Mouse (Mus musculus) cerebellum, postnatal 10 days (tissue): ENCODE results near the gene Glra3.
A peak's percentile ranks its signal among the peaks of the same experiment; 100 is the strongest.

Experiments used
- DNase-seq, 2 experiments: peaks; one replicate each; pipeline ENCODE4 v3.0.0; 2021; ENCODE audit warnings: mixed read lengths in 2 of 2

Glra3 gene

DNA sequence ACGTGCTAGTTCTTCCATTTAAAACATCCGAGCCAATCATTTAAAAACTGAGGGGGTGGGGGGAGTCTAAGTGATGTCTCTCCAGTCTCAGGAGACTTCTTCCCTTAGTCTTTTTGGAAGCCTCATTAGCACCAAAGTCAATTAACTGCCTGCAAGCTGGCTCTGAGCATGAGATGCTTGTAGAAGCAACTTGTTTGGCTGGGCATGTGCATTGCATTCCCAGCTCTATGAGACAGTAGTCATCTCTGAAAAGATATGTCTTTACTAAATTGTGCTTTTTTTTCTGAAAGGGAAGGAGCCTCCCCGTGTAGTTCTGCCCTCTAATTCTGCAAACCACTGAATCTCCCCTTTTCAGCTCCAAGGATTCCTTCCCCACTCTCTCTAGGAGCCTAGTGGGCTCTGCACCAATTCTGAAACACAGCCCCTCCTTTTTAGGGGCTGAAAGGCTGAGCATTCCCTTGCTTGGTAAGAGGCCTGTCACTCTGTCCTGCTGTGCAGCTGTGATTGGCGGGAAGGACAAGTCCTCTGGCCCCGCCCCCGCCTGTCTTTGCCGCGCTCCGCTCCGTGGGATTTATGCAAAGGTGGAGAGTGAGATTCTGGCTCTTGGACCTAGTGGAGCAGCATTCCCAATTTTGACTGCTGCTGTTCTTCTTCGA is at the start of gene Glra3:
Glra3 (plus strand) TSS at position 591 of the 656 bp plus-strand sequence.
- DNase-seq = peak; percentile 75 to 84

- DNase-seq = no peak
These were observed 33.4 kb upstream of the Glra3 start, which contains the start of gene Adam29 for GRCm38 (mm10) chr8:55906848-55907247. Adam29 (minus strand) TSS chr8:55906948.

- DNase-seq = no peak
These were observed 243 bp downstream of the Glra3 start for GRCm38 (mm10) chr8:55940526-55940880.

DNA sequence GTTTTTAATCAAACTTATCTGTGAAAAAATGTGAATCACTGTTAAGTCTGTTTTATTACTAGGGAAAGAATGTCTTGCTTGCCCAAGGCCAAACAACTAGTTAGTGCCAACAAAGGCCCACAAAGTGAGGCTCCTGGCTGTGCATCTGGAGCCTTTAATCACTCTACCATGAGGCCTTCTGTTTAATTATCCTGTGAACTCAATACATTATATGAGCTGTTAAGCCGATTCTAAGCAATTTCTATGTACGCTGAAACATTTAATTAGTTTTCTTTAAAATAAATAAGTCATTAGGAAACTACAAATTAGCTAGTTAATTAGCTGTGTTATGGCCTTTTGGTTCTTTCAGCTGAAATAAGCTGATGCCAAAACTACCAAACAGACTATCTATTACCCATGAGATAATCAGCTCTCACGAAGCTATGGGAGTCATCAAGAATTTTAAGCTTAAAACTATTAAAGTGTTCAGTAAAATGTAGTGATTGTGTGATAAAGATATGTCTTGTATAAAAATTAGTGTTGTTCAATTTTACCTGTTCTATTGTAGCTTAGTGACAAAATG is 24.6 kb downstream of the Glra3 start:
- DNase-seq = no peak

DNA sequence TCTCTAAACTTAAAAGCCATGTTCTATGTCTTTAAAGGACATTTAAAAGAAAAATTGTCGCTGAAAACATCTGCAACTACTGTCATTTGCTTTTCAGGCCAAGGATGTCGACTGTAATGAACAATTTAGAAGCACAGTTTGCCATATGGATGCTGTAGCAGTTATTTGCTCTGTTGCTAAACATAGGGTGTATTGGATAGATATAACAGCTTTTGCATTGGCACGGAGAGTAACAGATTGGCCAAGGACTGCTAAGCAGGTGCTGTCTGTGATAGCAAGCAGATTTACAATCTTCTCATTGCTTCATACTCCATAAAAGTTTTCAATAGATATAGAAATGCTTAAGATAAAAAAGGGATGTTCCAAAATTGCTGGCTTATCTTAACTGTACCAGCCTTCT is 57.6 kb downstream of the Glra3 start:
- DNase-seq = no peak

DNA sequence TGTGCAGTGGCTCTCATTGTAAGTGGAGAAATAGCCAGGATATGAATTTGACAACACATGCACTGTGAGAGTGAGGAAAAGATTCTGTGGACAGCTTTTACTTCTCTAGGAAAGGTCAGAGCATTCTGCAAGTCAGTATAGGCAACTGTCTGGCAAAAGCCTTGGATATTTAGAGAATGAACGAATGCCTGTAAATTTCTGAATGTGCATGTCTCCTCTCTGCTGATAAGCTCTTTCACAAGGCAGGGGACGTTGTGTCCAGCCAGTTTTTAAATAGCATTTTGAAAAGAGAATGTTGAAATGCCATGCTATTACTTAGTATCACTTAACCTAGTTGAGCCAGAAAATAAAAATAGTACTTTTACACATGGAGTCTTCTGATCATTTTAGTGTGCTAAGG is 114.1 kb downstream of the Glra3 start:
- DNase-seq = no peak

GRCm38 (mm10) chr8:56063081-56063480 is 122.8 kb downstream of the Glra3 start:
- DNase-seq = peak; percentile 57 to 62

DNA sequence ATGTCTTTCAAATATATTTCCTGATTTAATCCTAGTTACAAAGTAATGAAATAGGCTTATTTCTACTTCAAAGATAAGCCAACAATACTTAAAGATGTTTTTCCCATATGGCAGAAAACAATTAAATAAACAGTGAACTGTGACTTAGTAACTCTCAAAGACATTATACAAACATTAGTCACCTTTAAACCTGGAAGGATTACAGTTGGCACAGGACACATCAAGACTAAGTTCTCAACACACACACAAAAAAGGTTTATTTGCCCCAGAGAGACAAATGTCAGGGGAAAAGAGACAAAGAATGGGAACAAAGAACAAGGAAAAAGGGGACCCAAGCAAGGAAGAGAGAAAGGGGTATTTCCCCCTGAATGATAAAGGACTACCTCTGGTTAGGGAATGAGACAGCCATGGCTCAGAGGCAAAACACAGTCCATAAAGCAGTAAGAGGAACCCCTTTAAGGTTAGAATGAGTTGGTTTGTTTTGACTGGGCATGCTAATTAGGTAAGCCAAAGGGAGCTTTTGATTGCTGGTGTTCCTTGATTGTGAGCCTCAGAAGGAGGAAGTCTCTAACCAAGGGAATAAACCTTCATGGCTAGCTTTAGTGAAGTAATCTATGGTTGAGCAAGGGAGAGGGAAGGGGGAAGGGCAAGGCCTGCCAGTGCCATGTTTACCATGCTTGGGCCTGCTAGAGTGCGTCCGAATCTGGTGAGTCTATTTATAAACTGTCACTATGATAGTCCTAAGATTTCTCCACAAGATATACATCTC is 130.4 kb downstream of the Glra3 start:
- DNase-seq = no peak

DNA sequence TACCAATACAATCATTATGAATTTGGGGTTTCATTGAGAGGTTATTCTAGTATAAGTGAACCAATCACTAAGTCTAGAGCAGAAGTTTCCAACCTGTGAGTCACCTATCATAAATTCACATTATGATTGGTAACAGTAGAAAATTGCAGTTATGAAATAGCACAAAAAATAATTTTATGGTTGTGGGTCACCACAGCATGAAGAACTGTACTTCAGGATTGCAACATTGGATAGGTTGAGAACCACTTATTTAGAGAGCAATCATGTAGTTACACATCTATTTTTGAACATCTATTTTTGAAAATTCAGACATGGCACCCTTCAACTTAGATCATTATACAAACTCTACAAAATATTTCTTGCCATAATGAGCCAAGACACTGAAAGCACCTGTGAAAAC is 143.4 kb downstream of the Glra3 start:
- DNase-seq = no peak

DNA sequence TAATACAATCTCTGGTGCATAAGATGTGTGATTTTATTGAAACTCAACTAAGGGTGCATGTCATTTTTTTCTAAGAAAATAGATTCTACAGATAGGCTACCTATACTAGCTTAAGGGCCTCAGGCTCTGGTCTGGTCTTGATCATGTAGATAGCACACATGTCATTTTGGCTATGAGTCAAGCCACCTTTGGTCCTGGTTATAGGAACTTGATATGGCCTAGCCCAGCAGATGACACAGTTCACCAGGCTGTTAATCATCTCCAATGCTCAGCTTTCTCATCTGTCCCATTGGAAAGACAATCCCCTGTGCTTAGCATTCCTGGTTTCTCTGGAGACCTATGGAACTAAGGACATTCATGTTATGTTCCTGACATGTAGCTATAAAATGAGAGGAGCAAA is 154.1 kb downstream of the Glra3 start:
- DNase-seq = peak; percentile 5

DNA sequence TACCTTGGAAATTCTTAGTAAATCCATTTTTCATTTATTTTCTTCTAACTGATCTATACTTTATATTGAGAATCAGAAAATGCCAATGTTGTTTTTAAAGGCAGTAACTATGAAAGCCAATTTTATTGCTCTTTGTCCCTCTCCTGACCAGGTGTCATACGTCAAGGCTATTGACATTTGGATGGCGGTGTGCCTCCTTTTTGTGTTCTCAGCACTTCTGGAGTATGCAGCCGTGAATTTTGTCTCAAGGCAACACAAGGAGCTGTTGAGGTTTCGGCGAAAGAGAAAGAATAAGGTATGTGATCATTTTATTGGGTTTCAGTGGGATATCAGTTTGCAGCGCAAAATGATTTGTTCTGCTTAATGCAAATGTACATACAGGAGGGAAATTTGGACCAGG is 170.0 kb downstream of the Glra3 start:
- no peak for DNase-seq

DNA sequence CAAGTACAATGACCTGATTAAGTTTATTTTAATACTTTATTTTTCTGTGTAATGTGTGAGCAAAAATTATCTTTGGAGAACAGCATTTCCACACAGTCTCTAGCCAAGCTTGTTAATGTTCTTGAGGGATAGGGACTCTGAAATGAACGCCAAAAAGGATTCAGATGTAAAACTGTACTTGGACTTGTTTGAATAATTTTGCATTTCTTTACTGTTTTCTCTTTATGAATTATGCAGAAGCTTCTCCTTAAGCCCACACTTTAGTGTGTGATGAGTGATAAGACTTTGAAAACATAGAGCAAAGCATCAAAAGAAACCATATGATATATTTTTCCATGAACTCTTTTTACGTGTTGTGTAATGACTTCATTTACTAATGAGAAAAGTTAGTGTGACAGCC is 189.1 kb downstream of the Glra3 start:
- no peak for DNase-seq

- DNase-seq = no peak
These were observed 210.4 kb downstream of the Glra3 start for GRCm38 (mm10) chr8:56150697-56151096.

DNA sequence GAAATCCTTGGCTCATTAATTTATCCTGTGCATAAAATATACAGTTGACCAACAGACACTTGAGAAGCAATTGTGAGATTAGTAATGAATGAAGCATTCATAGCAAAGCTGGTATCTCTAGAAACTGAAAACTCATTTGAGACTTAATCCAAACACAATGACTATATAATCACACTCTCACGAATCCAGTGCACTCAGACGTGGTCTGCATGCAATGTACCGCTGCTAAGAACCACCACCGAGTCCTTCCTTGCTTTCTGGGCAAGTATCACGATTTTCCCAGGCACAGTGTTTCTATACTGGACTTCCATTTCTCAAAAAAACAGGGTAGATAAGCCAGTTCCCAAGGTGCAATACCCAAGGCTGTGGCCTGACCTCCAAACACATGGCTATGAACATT is 211.3 kb downstream of the Glra3 start:
- no peak for DNase-seq

DNA sequence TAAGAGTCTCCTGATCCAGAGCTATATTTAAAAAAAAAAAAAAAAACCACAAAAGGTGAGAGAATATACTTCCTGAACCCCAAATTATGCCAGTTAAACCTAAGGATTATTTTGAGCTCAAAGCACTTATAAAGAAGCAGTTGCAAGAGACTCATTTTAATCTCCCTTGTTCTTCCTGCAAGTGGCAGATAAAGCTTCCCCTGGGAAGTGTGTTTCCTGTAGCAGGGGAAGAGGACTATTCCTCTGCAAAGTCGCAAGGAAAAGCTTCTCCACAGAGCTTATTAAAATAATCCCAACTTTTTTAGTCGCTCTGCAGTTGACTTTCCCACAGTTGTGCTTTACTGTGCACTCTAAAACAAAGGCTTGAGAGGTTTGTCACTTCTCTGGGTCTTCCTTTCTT is 218.7 kb downstream of the Glra3 start:
- DNase-seq = no peak
